Mouse (Mus musculus): ENCODE measurements around the gene Gltp. TPM values are rescaled to one million over a fixed set of nuclear protein-coding genes. Genes with fewer than 3 reads are reported as not detected.

Gene Gltp
- polyA plus RNA-seq, 1 experiment from 2014 or later, result 32.4 TPM

- no peak overlapping the region for H3K9ac ChIP-seq (ENCODE audit: low read length)
- H3K36me3 ChIP-seq (ENCODE audit: control insufficient read depth, insufficient read depth, low read length), result peaks cover 63% of the 10 kb centered on the region
- H3K27ac ChIP-seq (ENCODE audit: low read depth, low read length), result peak overlapping the region; percentile 35; the same call in 1 of the 2 replicates
- DNase-seq (ENCODE audit: low spot score) (no peak), ATAC-seq (no peak)
- H3K4me1 ChIP-seq (ENCODE audit: control insufficient read depth, insufficient read depth, low read length), result no peaks in the 10 kb centered on the region
- H3K9me3 ChIP-seq (replicated peaks; ENCODE audit: control insufficient read depth, low read length), result no peaks in the 10 kb centered on the region
- H3K27me3 ChIP-seq (replicated peaks; ENCODE audit: control insufficient read depth, insufficient read depth, low read length), result no peaks in the 10 kb centered on the region
- no peak overlapping the region for H3K4me3 ChIP-seq (ENCODE audit: low read depth, low read length)
- H3K4me2 ChIP-seq (ENCODE audit: low read length), result no peak overlapping the region
- WGBS, result 93% methylated on average over 13 of the region's 13 CpGs
Measured at GRCm38 (mm10) chr5:114722846-114723245, 32.1 kb upstream of the Gltp start.

- no peaks in the 10 kb centered on the region for H3K27me3 ChIP-seq (replicated peaks; ENCODE audit: control insufficient read depth, insufficient read depth, low read length)
- H3K36me3 ChIP-seq (ENCODE audit: control insufficient read depth, insufficient read depth, low read length), result peaks cover 64% of the 10 kb centered on the region
- H3K4me1 ChIP-seq (ENCODE audit: control insufficient read depth, insufficient read depth, low read length), result no peaks in the 10 kb centered on the region
- H3K9me3 ChIP-seq (replicated peaks; ENCODE audit: control insufficient read depth, low read length), result no peaks in the 10 kb centered on the region
- no peak overlapping the region for H3K27ac ChIP-seq (ENCODE audit: low read depth, low read length)
- no peak overlapping the region for H3K4me3 ChIP-seq (ENCODE audit: low read depth, low read length)
- no peak for DNase-seq (ENCODE audit: low spot score)
- no peak overlapping the region for H3K9ac ChIP-seq (ENCODE audit: low read length)
- no peak overlapping the region for H3K4me2 ChIP-seq (ENCODE audit: low read length)
- WGBS, result 96% methylated on average over 10 of the region's 10 CpGs
- ATAC-seq, result no peak
Measured at GRCm38 (mm10) chr5:114721969-114722368, 31.2 kb upstream of the Gltp start.

- Histone ChIP-seq H3K4me1 (ENCODE audit: control insufficient read depth, insufficient read depth, low read length) (no peaks in the 10 kb centered on the region), H3K27me3 (replicated peaks; ENCODE audit: control insufficient read depth, insufficient read depth, low read length) (no peaks in the 10 kb centered on the region), H3K4me2 (ENCODE audit: low read length) (no peak overlapping the region), H3K36me3 (ENCODE audit: control insufficient read depth, insufficient read depth, low read length) (peaks cover 75% of the 10 kb centered on the region), H3K9ac (ENCODE audit: low read length) (no peak overlapping the region), H3K9me3 (replicated peaks; ENCODE audit: control insufficient read depth, low read length) (no peaks in the 10 kb centered on the region), H3K27ac (ENCODE audit: low read depth, low read length) (no peak overlapping the region), H3K4me3 (ENCODE audit: low read depth, low read length) (no peak overlapping the region)
- no peak for ATAC-seq
- DNase-seq (ENCODE audit: low spot score), result no peak
- 93% methylated on average over 11 of the region's 11 CpGs for WGBS
Measured at GRCm38 (mm10) chr5:114720784-114721183, 30.0 kb upstream of the Gltp start.

DNA sequence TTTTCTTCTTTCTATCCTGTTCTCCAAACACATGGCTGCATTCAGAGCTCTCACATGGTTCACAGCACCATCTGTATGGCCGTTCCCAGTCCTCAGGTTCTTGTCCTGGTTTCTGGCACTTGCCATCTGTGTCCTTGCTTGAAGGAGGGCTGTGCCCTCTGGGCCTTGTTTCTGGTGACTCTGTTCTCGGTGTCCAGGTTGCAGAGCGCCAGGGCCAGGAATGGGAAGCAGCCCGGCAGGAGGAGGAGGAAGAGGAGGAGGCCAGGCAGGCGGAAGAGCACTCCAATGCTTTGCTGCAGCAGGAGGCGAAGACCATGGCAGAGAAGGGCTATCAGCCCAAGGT is 29.1 kb upstream of the Gltp start:
- WGBS, result 96% methylated on average over 6 of the region's 6 CpGs
- H3K4me1 ChIP-seq (ENCODE audit: control insufficient read depth, insufficient read depth, low read length), result no peaks in the 10 kb centered on the region
- DNase-seq (ENCODE audit: low spot score) (no peak), ATAC-seq (no peak)
- no peak overlapping the region for H3K9ac ChIP-seq (ENCODE audit: low read length)
- peaks cover 84% of the 10 kb centered on the region for H3K36me3 ChIP-seq (ENCODE audit: control insufficient read depth, insufficient read depth, low read length)
- H3K27me3 ChIP-seq (replicated peaks; ENCODE audit: control insufficient read depth, insufficient read depth, low read length), result no peaks in the 10 kb centered on the region
- H3K4me3 ChIP-seq (ENCODE audit: low read depth, low read length), result no peak overlapping the region
- H3K4me2 ChIP-seq (ENCODE audit: low read length), result no peak overlapping the region
- H3K9me3 ChIP-seq (replicated peaks; ENCODE audit: control insufficient read depth, low read length), result no peaks in the 10 kb centered on the region
- no peak overlapping the region for H3K27ac ChIP-seq (ENCODE audit: low read depth, low read length)

- H3K9ac ChIP-seq (ENCODE audit: low read length), result no peak overlapping the region
- ATAC-seq (no peak), DNase-seq (ENCODE audit: low spot score) (no peak)
- no peak overlapping the region for H3K4me3 ChIP-seq (ENCODE audit: low read depth, low read length)
- peaks cover 90% of the 10 kb centered on the region for H3K36me3 ChIP-seq (ENCODE audit: control insufficient read depth, insufficient read depth, low read length)
- WGBS, result 93% methylated on average over 20 of the region's 20 CpGs
- no peak overlapping the region for H3K4me2 ChIP-seq (ENCODE audit: low read length)
- H3K27ac ChIP-seq (ENCODE audit: low read depth, low read length), result no peak overlapping the region
- H3K27me3 ChIP-seq (replicated peaks; ENCODE audit: control insufficient read depth, insufficient read depth, low read length), result no peaks in the 10 kb centered on the region
- H3K9me3 ChIP-seq (replicated peaks; ENCODE audit: control insufficient read depth, low read length), result no peaks in the 10 kb centered on the region
- H3K4me1 ChIP-seq (ENCODE audit: control insufficient read depth, insufficient read depth, low read length), result no peaks in the 10 kb centered on the region
Measured at GRCm38 (mm10) chr5:114719003-114719927, 28.5 kb upstream of the Gltp start.

DNA sequence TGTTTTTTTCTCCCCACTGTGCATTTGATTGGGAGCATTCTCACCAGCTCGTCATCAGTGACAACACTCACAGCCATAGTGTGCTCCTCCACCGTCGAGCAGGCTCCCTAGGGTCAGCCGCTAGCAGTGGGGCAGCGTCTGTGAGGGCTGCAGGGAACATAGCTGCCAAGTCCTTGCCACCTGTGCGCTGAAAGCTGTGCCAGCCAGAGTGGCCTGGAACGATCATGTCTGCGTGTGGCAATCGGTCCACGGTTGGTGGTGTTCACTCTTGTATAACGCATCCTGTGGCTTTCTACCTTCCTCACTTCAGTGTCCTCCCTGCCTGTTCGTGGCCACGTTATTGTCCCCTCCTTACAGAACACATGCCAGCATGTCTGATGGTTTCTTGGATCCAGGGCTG is 27.7 kb upstream of the Gltp start:
- H3K27me3 ChIP-seq (replicated peaks; ENCODE audit: control insufficient read depth, insufficient read depth, low read length), result no peaks in the 10 kb centered on the region
- no peaks in the 10 kb centered on the region for H3K4me1 ChIP-seq (ENCODE audit: control insufficient read depth, insufficient read depth, low read length)
- H3K9me3 ChIP-seq (replicated peaks; ENCODE audit: control insufficient read depth, low read length), result no peaks in the 10 kb centered on the region
- no peak for DNase-seq (ENCODE audit: low spot score)
- H3K9ac ChIP-seq (ENCODE audit: low read length), result no peak overlapping the region
- H3K27ac ChIP-seq (ENCODE audit: low read depth, low read length), result no peak overlapping the region
- no peak overlapping the region for H3K4me3 ChIP-seq (ENCODE audit: low read depth, low read length)
- peaks cover 92% of the 10 kb centered on the region for H3K36me3 ChIP-seq (ENCODE audit: control insufficient read depth, insufficient read depth, low read length)
- no peak overlapping the region for H3K4me2 ChIP-seq (ENCODE audit: low read length)
- no peak for ATAC-seq
- 89% methylated on average over 13 of the region's 13 CpGs for WGBS

DNA sequence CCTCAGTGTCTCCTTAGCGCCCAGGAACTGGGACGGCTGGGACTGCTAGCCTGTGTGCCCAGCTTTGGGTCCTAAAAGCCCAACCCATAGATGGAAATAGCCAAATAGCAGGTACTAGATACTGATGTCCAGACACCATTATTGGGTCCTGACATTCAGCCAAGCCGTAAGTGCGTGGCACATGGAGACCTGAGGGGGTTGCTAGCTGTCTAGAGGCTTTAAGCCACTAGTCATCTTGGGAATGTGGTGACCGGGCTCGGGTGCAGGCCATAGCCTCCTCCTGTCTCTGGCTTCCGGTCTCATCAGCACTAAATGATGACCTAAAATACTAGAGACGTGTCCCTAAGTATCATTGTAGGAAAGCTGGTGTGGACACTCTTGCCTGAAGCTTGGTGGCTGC is 27.2 kb upstream of the Gltp start:
- H3K36me3 ChIP-seq (ENCODE audit: control insufficient read depth, insufficient read depth, low read length), result peaks cover 96% of the 10 kb centered on the region
- H3K27me3 ChIP-seq (replicated peaks; ENCODE audit: control insufficient read depth, insufficient read depth, low read length), result no peaks in the 10 kb centered on the region
- no peak overlapping the region for H3K4me2 ChIP-seq (ENCODE audit: low read length)
- H3K9ac ChIP-seq (ENCODE audit: low read length), result no peak overlapping the region
- ATAC-seq (no peak), DNase-seq (ENCODE audit: low spot score) (no peak)
- H3K27ac ChIP-seq (ENCODE audit: low read depth, low read length), result no peak overlapping the region
- H3K4me1 ChIP-seq (ENCODE audit: control insufficient read depth, insufficient read depth, low read length), result no peaks in the 10 kb centered on the region
- no peaks in the 10 kb centered on the region for H3K9me3 ChIP-seq (replicated peaks; ENCODE audit: control insufficient read depth, low read length)
- 92% methylated on average over 8 of the region's 8 CpGs for WGBS
- H3K4me3 ChIP-seq (ENCODE audit: low read depth, low read length), result no peak overlapping the region

DNA sequence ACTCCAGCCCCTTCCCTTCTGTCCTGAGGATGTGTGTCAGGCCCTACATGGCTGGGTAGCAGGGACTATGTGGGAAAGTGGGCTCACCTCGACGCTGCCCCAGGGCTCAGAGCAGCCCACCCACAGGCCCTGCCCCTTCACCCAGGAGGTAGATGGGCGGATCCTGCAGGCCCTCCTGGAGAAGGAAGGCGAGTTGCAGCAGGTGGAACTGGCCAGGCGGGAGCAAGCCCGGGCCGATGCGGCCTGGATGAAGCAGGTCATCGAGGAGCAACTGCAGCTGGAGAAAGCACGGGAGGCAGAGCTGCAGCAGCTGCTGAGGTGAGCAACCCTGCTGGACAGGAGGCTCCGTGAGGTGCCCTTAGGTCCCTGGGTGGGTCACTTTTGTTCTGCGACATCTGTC is 26.5 kb upstream of the Gltp start:
- ATAC-seq, result no peak

GRCm38 (mm10) chr5:114714551-114714950 is 23.8 kb upstream of the Gltp start:
- H3K4me2 ChIP-seq (ENCODE audit: low read length), result no peak overlapping the region
- H3K4me3 ChIP-seq (ENCODE audit: low read depth, low read length), result no peak overlapping the region
- H3K27ac ChIP-seq (ENCODE audit: low read depth, low read length), result no peak overlapping the region
- peaks cover 84% of the 10 kb centered on the region for H3K36me3 ChIP-seq (ENCODE audit: control insufficient read depth, insufficient read depth, low read length)
- DNase-seq (ENCODE audit: low spot score) (no peak), ATAC-seq (no peak)
- no peaks in the 10 kb centered on the region for H3K27me3 ChIP-seq (replicated peaks; ENCODE audit: control insufficient read depth, insufficient read depth, low read length)
- H3K9me3 ChIP-seq (replicated peaks; ENCODE audit: control insufficient read depth, low read length), result no peaks in the 10 kb centered on the region
- WGBS, result 83% methylated on average over 18 of the region's 18 CpGs
- no peaks in the 10 kb centered on the region for H3K4me1 ChIP-seq (ENCODE audit: control insufficient read depth, insufficient read depth, low read length)
- no peak overlapping the region for H3K9ac ChIP-seq (ENCODE audit: low read length)

More for the DNA sequence above, 26.5 kb upstream of the Gltp start:
- Histone ChIP-seq H3K27me3 (replicated peaks; ENCODE audit: control insufficient read depth, insufficient read depth, low read length) (no peaks in the 10 kb centered on the region), H3K4me1 (ENCODE audit: control insufficient read depth, insufficient read depth, low read length) (no peaks in the 10 kb centered on the region), H3K36me3 (ENCODE audit: control insufficient read depth, insufficient read depth, low read length) (peaks cover 92% of the 10 kb centered on the region), H3K9me3 (replicated peaks; ENCODE audit: control insufficient read depth, low read length) (no peaks in the 10 kb centered on the region), H3K9ac (ENCODE audit: low read length) (no peak overlapping the region), H3K4me2 (ENCODE audit: low read length) (no peak overlapping the region), H3K27ac (ENCODE audit: low read depth, low read length) (no peak overlapping the region), H3K4me3 (ENCODE audit: low read depth, low read length) (no peak overlapping the region)
- 95% methylated on average over 12 of the region's 12 CpGs for WGBS
- no peak for DNase-seq (ENCODE audit: low spot score)

Measured in forebrain, embryonic 14.5 days (tissue).